Mouse (Mus musculus) spleen, embryonic (tissue): ENCODE results near the gene Rtn3.

Source experiments
- CTCF ChIA-PET: fragments of 350-600 bp; sonication (Branson Sonifier 250); formaldehyde crosslinking; loops from one replicate; lab custom pipeline; 2022; lab: Charles Lee

Rtn3 gene

GRCm38 (mm10) chr19:7482599-7483511 is at the start of gene Rtn3:
Gene Rtn3 (minus strand): TSS chr19:7483281.
- CTCF ChIA-PET = interaction anchor here (0.7 kb wide), 1 partner anchor 219 kb away, joined by 3 read pairs; no protein-coding TSS in a partner anchor

- CTCF ChIA-PET = no interaction called here
Observed at GRCm38 (mm10) chr19:7531906-7532305, 48.8 kb upstream of the Rtn3 start.

GRCm38 (mm10) chr19:7528639-7529428 is 45.8 kb upstream of the Rtn3 start:
- CTCF ChIA-PET = no interaction called here

- CTCF ChIA-PET = no interaction called here
Observed at GRCm38 (mm10) chr19:7524879-7525278, 41.8 kb upstream of the Rtn3 start.

- CTCF ChIA-PET = no interaction called here
Observed at GRCm38 (mm10) chr19:7523781-7524180, 40.7 kb upstream of the Rtn3 start.

- CTCF ChIA-PET = interaction anchor here (0.6 kb wide), 4 partner anchors 36 to 75 kb away, joined by 3 to 7 read pairs (median 4); no protein-coding TSS in a partner anchor
Observed at GRCm38 (mm10) chr19:7523292-7523691, 40.2 kb upstream of the Rtn3 start.

DNA sequence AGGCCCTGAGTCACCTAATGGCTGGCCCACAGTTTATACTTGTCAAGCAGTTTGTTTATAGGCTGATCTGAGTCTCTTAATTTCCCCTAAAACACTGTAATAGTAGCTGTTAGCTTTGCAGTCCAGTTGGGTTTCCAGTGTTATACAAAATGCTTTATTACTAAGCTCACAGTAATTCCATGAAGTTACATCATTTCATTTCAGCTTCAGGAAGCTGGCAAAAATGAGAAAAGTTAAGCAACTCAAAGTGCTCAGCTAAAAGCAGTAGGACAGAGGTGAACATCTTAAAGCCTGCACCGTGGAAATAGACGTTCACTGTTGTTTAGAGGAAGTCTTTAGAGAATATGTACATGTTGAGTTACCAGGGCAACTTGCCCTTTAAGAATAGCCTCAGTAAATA is 39.8 kb upstream of the Rtn3 start:
- CTCF ChIA-PET = interaction anchor here (0.6 kb wide), 4 partner anchors 36 to 76 kb away, joined by 3 to 7 read pairs (median 4); no protein-coding TSS in a partner anchor

DNA sequence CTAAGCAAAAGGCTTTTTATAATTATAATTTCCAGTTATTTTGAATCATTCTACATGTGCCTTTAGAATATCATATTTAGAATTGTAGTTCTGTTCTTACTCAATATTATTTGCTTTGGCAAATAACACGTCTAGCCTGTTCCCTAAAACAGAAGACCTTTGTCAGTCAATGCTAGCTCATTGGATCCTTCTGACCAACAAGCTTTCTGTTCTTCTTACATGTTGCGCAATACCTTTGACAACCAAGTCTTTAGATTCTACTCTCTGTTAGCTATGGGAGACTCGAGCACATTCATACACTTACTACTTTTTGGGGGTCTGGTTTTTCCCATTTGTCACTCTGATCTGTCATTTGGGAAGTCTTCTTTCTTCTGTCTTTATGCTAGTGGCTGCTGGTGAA is 38.5 kb upstream of the Rtn3 start:
- CTCF ChIA-PET = no interaction called here

- CTCF ChIA-PET = interaction anchor here (0.6 kb wide), 1 partner anchor 20 kb away, joined by 4 read pairs; no protein-coding TSS in a partner anchor
Observed at GRCm38 (mm10) chr19:7516437-7516836, 33.4 kb upstream of the Rtn3 start.

- CTCF ChIA-PET = interaction anchor here (0.6 kb wide), 1 partner anchor 190 kb away, joined by 4 read pairs; no protein-coding TSS in a partner anchor
Observed at GRCm38 (mm10) chr19:7508026-7508425, 24.9 kb upstream of the Rtn3 start.

DNA sequence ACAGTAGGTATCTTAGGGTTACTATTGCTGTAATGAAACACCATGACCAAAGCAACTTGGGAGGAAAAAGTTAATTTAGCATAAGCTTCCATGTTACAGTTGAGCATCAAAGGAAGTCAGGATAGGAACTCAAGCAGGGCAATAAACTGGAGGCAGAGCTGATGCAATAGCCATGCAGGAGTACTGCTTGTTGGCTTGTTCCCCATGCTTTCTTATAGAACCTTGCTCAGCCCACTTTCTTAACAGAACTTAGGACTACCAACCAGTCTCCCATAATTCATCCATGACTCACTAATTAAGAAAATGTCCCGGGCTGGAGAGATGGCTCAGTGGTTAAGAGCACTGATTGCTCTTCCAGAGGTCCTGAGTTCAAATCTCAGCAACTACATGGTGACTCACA is 23.2 kb upstream of the Rtn3 start:
- CTCF ChIA-PET = no interaction called here

GRCm38 (mm10) chr19:7502432-7502831 is 19.4 kb upstream of the Rtn3 start:
- CTCF ChIA-PET = interaction anchor here (0.6 to 0.7 kb wide), 2 partner anchors 108 to 604 kb away, joined by 3 read pairs; no protein-coding TSS in a partner anchor

- CTCF ChIA-PET = no interaction called here
Observed at GRCm38 (mm10) chr19:7500701-7501100, 17.6 kb upstream of the Rtn3 start.

DNA sequence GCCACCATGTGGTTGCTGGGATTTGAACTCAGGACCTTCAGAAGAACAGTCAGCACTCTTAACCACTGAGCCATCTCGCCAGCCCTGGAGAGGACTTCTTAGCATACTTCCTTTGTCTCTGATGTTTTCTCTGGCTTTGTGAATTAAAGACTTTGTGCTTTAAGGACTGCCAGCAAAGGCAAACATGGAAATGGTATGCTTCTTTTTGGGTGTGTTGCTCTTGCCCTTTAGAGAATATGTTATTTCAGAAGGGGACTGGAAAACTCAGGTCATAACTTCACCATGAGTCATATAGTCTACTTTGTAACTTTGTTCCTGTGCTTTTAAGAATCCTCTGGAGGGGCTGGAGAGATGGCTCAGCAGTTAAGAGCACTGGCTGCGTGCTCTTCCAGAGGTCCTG is 15.7 kb upstream of the Rtn3 start:
- CTCF ChIA-PET = no interaction called here

DNA sequence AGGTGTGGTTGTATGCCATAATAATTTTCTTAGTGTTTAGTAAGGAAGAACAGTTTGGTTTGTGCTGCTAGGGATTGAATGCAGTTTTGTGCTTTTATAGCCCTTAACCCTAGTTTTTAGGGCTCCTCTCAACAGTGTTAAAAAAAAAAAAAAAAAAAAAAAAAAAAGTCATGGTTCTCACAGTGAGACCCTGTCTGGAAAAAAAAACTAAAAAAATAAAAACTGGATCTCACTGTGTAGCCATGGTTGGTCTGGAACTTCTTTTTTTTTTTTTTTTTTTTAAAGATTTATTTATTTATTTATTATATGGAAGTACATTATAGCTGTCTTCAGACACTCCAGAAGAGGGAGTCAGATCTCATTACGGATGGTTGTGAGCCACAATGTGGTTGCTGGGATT is 13.0 kb upstream of the Rtn3 start:
- CTCF ChIA-PET = interaction anchor here (0.6 kb wide), 1 partner anchor 20 kb away, joined by 4 read pairs; no protein-coding TSS in a partner anchor

DNA sequence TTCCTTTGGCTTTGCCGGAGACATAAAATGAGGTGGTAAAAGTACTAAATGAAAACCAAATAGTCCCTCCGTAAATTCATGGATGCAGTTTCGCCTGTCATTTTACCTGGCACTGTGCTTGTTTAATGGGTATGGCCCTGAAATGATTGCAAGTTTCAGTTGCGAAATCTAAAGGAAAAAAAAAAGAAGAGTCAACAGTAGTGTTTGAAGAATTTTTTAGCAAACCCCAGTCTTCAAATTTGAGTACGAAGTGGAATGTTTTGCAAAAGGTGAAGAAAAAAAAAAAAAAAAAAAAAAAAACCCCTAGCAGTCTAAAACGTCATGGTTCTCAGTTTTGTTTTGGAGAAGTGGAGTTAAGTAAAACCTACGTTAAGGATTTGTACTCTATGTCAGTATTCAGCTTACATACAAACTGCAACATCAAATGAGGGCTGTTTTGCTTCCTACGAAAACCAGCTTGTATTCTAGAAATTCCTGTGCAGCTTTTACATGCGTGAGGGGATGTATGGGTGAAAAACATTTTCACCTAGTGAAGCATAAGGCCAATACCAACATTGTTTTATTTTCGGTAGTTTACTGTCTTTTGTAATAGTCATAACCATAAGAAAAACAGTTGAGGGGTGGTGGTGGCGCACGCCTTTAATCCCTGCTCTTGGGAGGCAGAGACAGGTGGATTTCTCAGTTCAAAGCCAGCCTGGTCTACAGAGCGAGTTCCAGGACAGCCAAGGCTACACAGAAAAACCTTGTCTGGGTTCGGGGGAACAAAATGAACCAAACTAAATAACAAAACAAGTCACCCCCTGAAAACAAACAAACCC is 12.3 kb upstream of the Rtn3 start:
- CTCF ChIA-PET = no interaction called here

GRCm38 (mm10) chr19:7494187-7495015 is 11.3 kb upstream of the Rtn3 start:
- CTCF ChIA-PET = no interaction called here

- CTCF ChIA-PET = interaction anchor here (0.5 to 0.9 kb wide), 2 partner anchors 12 to 124 kb away, joined by 4 read pairs; no protein-coding TSS in a partner anchor
Observed at GRCm38 (mm10) chr19:7493352-7494186, 10.5 kb upstream of the Rtn3 start, which contains the start of gene Atl3. Gene Atl3 (plus strand): TSS chr19:7494040.

DNA sequence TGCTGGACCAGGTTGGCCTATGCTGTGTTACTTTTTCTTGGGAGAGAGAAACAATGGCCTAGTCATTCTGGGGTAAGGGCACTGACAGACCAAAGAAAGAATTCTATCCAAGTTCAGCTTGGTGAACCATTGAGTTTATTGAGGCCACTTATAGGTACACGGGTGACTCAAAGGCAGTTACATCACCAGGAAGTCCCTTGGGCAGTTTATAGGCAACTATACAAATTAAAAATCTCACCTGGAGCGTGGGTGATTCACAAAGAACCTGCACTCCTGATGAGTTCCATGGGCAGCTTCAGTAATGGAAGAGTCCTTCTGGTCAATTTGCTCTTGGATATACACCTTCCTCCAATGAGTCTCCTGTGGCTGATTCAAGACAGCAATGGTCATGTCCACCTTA is 9.6 kb upstream of the Rtn3 start:
- CTCF ChIA-PET = interaction anchor here (0.9 kb wide), 1 partner anchor 11 kb away, joined by 4 read pairs; no protein-coding TSS in a partner anchor
